Mouse (Mus musculus) limb, embryonic 12.5 days (tissue): ENCODE results near the gene Dido1. TPM values are rescaled to one million over a fixed set of nuclear protein-coding genes. Genes with fewer than 3 reads are reported as not detected.

Source experiments
- ATAC-seq: fragments of 200-750 bp; cut with Nextera tagmentation; 2 replicates; pipeline ENCODE4 v1.8.0; 2017; ENCODE audit warnings: low read depth, moderate TSS enrichment; ENCODE audit not compliant: insufficient number of reproducible peaks, insufficient read depth, low FRiP score, low TSS enrichment
- H3K27ac ChIP-seq: fragments of 300-500 bp; sonication (generic); 2 replicates; pipeline ENCODE4 v1.5.1; 2016; ENCODE audit warnings: mild to moderate bottlenecking, moderate library complexity
- H3K27me3 ChIP-seq: fragments of 300-500 bp; sonication (generic); 2 replicates; pipeline ENCODE4 v1.6.1; 2016; ENCODE audit warnings: mild to moderate bottlenecking, moderate library complexity
- H3K36me3 ChIP-seq: fragments of 300-500 bp; sonication (generic); 2 replicates; pipeline ENCODE4 v1.6.1; 2016; ENCODE audit warnings: mild to moderate bottlenecking, moderate library complexity
- H3K4me1 ChIP-seq: fragments of 300-500 bp; sonication (generic); replicated peaks from 2 replicates; pipeline ENCODE4 v1.6.1; 2016
- H3K4me2 ChIP-seq: fragments of 300-500 bp; sonication (generic); 2 replicates; pipeline ENCODE4 v1.6.1; 2016; ENCODE audit warnings: mild to moderate bottlenecking, moderate library complexity
- H3K4me3 ChIP-seq: fragments of 300-500 bp; sonication (generic); replicated peaks from 2 replicates; pipeline ENCODE4 v1.5.1; 2016; ENCODE audit warnings: mild to moderate bottlenecking
- H3K9ac ChIP-seq: fragments of 300-500 bp; sonication (generic); replicated peaks from 2 replicates; pipeline ENCODE4 v1.6.1; 2016; ENCODE audit warnings: mild to moderate bottlenecking, moderate library complexity
- H3K9me3 ChIP-seq: fragments of 300-500 bp; sonication (generic); 2 replicates; pipeline ENCODE4 v1.6.1; 2016; ENCODE audit warnings: mild to moderate bottlenecking, moderate library complexity
- WGBS: fragments of 180-500 bp; shearing (Covaris S2); methylation state at CpG from one replicate; pipeline ENCODE4 v1.1.7; 2016; 5-methylcytosine and 5-hydroxymethylcytosine counted together
- polyA plus RNA-seq: library from polyadenylated mRNA; unstranded; fragments of >200 nt; fragmentation: Nextera tagmentation; extraction: Ambion mirVana; gene quantifications from 2 replicates; pipeline ENCODE4 v1.2.1, GENCODE M21; 2016

The Dido1 gene
- polyA plus RNA-seq, 1 experiment from 2014 or later = 36.1 TPM

GRCm38 (mm10) chr2:180678609-180679140 lies 31.1 kb downstream of the Dido1 start:
- peaks cover 59% of the 10 kb centered on the region for H3K36me3 ChIP-seq
- H3K9me3 ChIP-seq = no peaks in the 10 kb centered on the region
- H3K4me3 ChIP-seq = no peak overlapping the region
- H3K4me1 ChIP-seq = no peaks in the 10 kb centered on the region
- no peaks in the 10 kb centered on the region for H3K27me3 ChIP-seq
- H3K4me2 ChIP-seq = no peak overlapping the region
- H3K27ac ChIP-seq = no peak overlapping the region
- no peak overlapping the region for H3K9ac ChIP-seq
- 24% methylated on average over 4 of the region's 4 CpGs for WGBS
- ATAC-seq = no peak

GRCm38 (mm10) chr2:180676706-180677105 lies 33.1 kb downstream of the Dido1 start:
- no peak overlapping the region for H3K27ac ChIP-seq
- no peaks in the 10 kb centered on the region for H3K9me3 ChIP-seq
- no peak overlapping the region for H3K9ac ChIP-seq
- H3K4me1 ChIP-seq = no peaks in the 10 kb centered on the region
- peaks cover 59% of the 10 kb centered on the region for H3K36me3 ChIP-seq
- ATAC-seq = no peak
- WGBS = 96% methylated on average over 2 of the region's 2 CpGs
- no peaks in the 10 kb centered on the region for H3K27me3 ChIP-seq
- no peak overlapping the region for H3K4me2 ChIP-seq
- no peak overlapping the region for H3K4me3 ChIP-seq

GRCm38 (mm10) chr2:180662008-180662407 lies 47.8 kb downstream of the Dido1 start:
- Histone ChIP-seq H3K27ac (no peak overlapping the region), H3K36me3 (peaks cover 56% of the 10 kb centered on the region), H3K9me3 (no peaks in the 10 kb centered on the region), H3K4me3 (no peak overlapping the region), H3K4me1 (peaks cover 10% of the 10 kb centered on the region; the same call in 1 of the 2 replicates), H3K27me3 (peaks cover 14% of the 10 kb centered on the region), H3K4me2 (no peak overlapping the region), H3K9ac (no peak overlapping the region)
- no peak for ATAC-seq
- WGBS = 87% methylated on average over 4 of the region's 4 CpGs

GRCm38 (mm10) chr2:180660521-180660920 lies 49.3 kb downstream of the Dido1 start:
- Histone ChIP-seq H3K4me3 (no peak overlapping the region), H3K36me3 (peaks cover 42% of the 10 kb centered on the region), H3K9me3 (no peaks in the 10 kb centered on the region), H3K4me2 (no peak overlapping the region), H3K27ac (no peak overlapping the region), H3K27me3 (peaks cover 14% of the 10 kb centered on the region), H3K4me1 (peaks cover 10% of the 10 kb centered on the region; the same call in 1 of the 2 replicates), H3K9ac (no peak overlapping the region)
- 94% methylated on average over 5 of the region's 5 CpGs for WGBS
- ATAC-seq = no peak

GRCm38 (mm10) chr2:180659353-180660150 lies 50.2 kb downstream of the Dido1 start:
- no peak overlapping the region for H3K27ac ChIP-seq
- peak overlapping the region; percentile 46 for H3K4me2 ChIP-seq
- H3K36me3 ChIP-seq = peaks cover 32% of the 10 kb centered on the region
- H3K27me3 ChIP-seq = peaks cover 14% of the 10 kb centered on the region
- 28% methylated on average over 42 of the region's 42 CpGs for WGBS
- H3K4me1 ChIP-seq = peaks cover 10% of the 10 kb centered on the region; the same call in 1 of the 2 replicates
- no peaks in the 10 kb centered on the region for H3K9me3 ChIP-seq
- H3K9ac ChIP-seq = peak overlapping the region; percentile 44; the same call in 1 of the 2 replicates
- ATAC-seq = 0 out of 2 replicates have a peak, but pooled peaks have one; percentile 21
- peak overlapping the region; percentile 19 for H3K4me3 ChIP-seq

- no peak overlapping the region for H3K4me3 ChIP-seq
- WGBS = 91% methylated on average over 5 of the region's 5 CpGs
- no peak for ATAC-seq
Measured at GRCm38 (mm10) chr2:180658381-180658780, 51.4 kb downstream of the Dido1 start.

GRCm38 (mm10) chr2:180657394-180658013 lies 52.3 kb downstream of the Dido1 start:
- Histone ChIP-seq H3K4me2 (no peak overlapping the region), H3K4me3 (no peak overlapping the region), H3K9me3 (no peaks in the 10 kb centered on the region), H3K9ac (no peak overlapping the region), H3K4me1 (peaks cover 10% of the 10 kb centered on the region; the same call in 1 of the 2 replicates), H3K36me3 (peaks cover 25% of the 10 kb centered on the region), H3K27ac (no peak overlapping the region), H3K27me3 (peaks cover 14% of the 10 kb centered on the region)
- peak; percentile 58; the same call in 1 of the 2 replicates for ATAC-seq
- WGBS = 81% methylated on average over 4 of the region's 4 CpGs

More at GRCm38 (mm10) chr2:180658381-180658780, 51.4 kb downstream of the Dido1 start:
- no peak overlapping the region for H3K9ac ChIP-seq
- no peak overlapping the region for H3K27ac ChIP-seq
- peaks cover 14% of the 10 kb centered on the region for H3K27me3 ChIP-seq
- H3K36me3 ChIP-seq = peaks cover 25% of the 10 kb centered on the region
- H3K4me1 ChIP-seq = peaks cover 10% of the 10 kb centered on the region; the same call in 1 of the 2 replicates
- no peak overlapping the region for H3K4me2 ChIP-seq
- no peaks in the 10 kb centered on the region for H3K9me3 ChIP-seq

GRCm38 (mm10) chr2:180655150-180655549 lies 54.6 kb downstream of the Dido1 start:
- H3K9ac ChIP-seq = no peak overlapping the region
- H3K4me3 ChIP-seq = no peak overlapping the region
- H3K4me2 ChIP-seq = no peak overlapping the region
- no peak overlapping the region for H3K27ac ChIP-seq
- H3K4me1 ChIP-seq = peaks cover 10% of the 10 kb centered on the region; the same call in 1 of the 2 replicates
- 0 out of 2 replicates have a peak, but pooled peaks cover 3% of the 10 kb centered on the region for H3K36me3 ChIP-seq
- no peaks in the 10 kb centered on the region for H3K9me3 ChIP-seq
- H3K27me3 ChIP-seq = peaks cover 5% of the 10 kb centered on the region
- WGBS = 70% methylated on average over 6 of the region's 6 CpGs
- no peak for ATAC-seq

- WGBS = 84% methylated on average over 7 of the region's 7 CpGs
- no peak overlapping the region for H3K9ac ChIP-seq
Measured at GRCm38 (mm10) chr2:180654666-180655065, 55.1 kb downstream of the Dido1 start.

GRCm38 (mm10) chr2:180646841-180647240 lies 63.0 kb downstream of the Dido1 start:
- Histone ChIP-seq H3K27ac (no peak overlapping the region), H3K4me1 (no peaks in the 10 kb centered on the region), H3K36me3 (no peaks in the 10 kb centered on the region), H3K9ac (no peak overlapping the region), H3K4me3 (no peak overlapping the region), H3K27me3 (peaks cover 34% of the 10 kb centered on the region), H3K9me3 (peaks cover 22% of the 10 kb centered on the region), H3K4me2 (no peak overlapping the region)
- no peak for ATAC-seq

More at GRCm38 (mm10) chr2:180654666-180655065, 55.1 kb downstream of the Dido1 start:
- no peak overlapping the region for H3K27ac ChIP-seq
- H3K9me3 ChIP-seq = no peaks in the 10 kb centered on the region
- H3K27me3 ChIP-seq = 0 out of 2 replicates have a peak, but pooled peaks cover under 1% of the 10 kb centered on the region
- H3K36me3 ChIP-seq = no peaks in the 10 kb centered on the region
- no peak overlapping the region for H3K4me3 ChIP-seq
- peaks cover 5% of the 10 kb centered on the region; the same call in 1 of the 2 replicates for H3K4me1 ChIP-seq
- no peak overlapping the region for H3K4me2 ChIP-seq
- no peak for ATAC-seq

- H3K9ac ChIP-seq = no peak overlapping the region
- no peak overlapping the region for H3K27ac ChIP-seq
- H3K27me3 ChIP-seq = peaks cover 58% of the 10 kb centered on the region
- no peak overlapping the region for H3K4me3 ChIP-seq
- no peaks in the 10 kb centered on the region for H3K36me3 ChIP-seq
- peaks cover 22% of the 10 kb centered on the region for H3K9me3 ChIP-seq
- no peaks in the 10 kb centered on the region for H3K4me1 ChIP-seq
- no peak overlapping the region for H3K4me2 ChIP-seq
- no peak for ATAC-seq
Measured at GRCm38 (mm10) chr2:180643626-180644025, 66.2 kb downstream of the Dido1 start.
